Mouse (Mus musculus) lung, postnatal 14 days (tissue): Measurements from ENCODE around the gene 2900011O08Rik.

ENCODE experiments used
- DNase-seq: peaks from one replicate; pipeline ENCODE4 v3.0.0; 2021

Gene 2900011O08Rik

DNA sequence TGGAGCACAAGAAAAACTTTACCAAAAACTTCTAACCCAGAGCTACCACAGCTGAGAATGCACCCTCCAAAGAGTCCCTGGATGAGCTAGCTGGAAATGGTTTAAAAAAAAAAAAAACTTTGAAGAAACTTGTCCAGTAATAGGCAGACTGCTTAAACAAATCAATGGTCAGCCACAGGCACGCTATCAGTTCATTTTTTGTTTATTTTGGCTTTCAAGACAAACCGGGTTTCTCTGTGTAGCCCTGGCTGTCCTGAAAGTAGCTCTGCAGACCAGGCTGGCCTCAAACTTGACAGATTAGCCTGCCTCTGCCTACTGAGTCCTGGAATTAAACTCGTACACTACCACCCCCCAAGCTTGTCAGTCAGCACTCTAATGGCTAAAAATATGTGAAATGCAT, 156.9 kb downstream of the 2900011O08Rik start:
- no peak for DNase-seq

DNA sequence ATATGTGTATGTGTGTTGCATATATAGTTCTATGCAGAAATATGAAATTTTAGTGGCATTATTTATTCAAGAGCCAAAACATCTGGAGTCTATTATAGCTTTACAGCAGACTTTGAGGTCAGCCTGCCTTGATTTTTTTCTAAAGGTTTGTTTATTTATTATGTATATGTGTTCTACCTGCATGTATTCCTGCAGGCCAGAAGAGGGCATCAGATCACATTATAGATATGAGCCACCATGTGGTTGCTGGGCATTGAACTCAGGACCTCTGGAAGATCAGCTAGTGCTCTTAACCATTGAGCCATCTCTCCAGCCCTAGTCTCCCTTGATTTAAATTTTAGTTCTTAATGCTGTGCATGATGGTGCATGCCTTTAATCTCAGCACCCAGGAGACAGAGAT, 161.3 kb downstream of the 2900011O08Rik start:
- DNase-seq = no peak
